Mouse (Mus musculus) thymus, adult 2 months (tissue): ENCODE measurements around the gene Rnf41. TPM values are rescaled to one million over a fixed set of nuclear protein-coding genes. Genes with fewer than 3 reads are reported as not detected.

Experiments used
- DNase-seq: peaks from one replicate; pipeline ENCODE4 v3.0.0; 2021
- H3K27ac ChIP-seq: fragments of 200-500 bp; 2 replicates; pipeline ENCODE4 v1.5.1; 2012; ENCODE audit warnings: low read length, control low read depth; ENCODE audit not compliant: control insufficient read depth, insufficient read depth
- H3K27me3 ChIP-seq: fragments of 200-500 bp; 2 replicates; pipeline ENCODE4 v1.6.1; 2012; ENCODE audit warnings: mild to moderate bottlenecking, low read length, moderate library complexity, mixed read lengths; ENCODE audit not compliant: control insufficient read depth, insufficient read depth
- H3K36me3 ChIP-seq: fragments of 200-500 bp; 2 replicates; pipeline ENCODE4 v1.6.1; 2012; ENCODE audit warnings: mild to moderate bottlenecking, low read length, moderate library complexity; ENCODE audit not compliant: control insufficient read depth, insufficient read depth
- H3K4me1 ChIP-seq: fragments of 200-500 bp; replicated peaks from 2 replicates; pipeline ENCODE4 v1.6.1; 2012; ENCODE audit warnings: low read length; ENCODE audit not compliant: control insufficient read depth, insufficient read depth
- H3K4me3 ChIP-seq: fragments of 200-500 bp; 2 replicates; pipeline ENCODE4 v1.5.1; 2012; ENCODE audit warnings: mild to moderate bottlenecking, low read length, control low read depth, moderate library complexity; ENCODE audit not compliant: control insufficient read depth, insufficient read depth
- CTCF ChIP-seq: fragments of 200-500 bp; IDR thresholded peaks from 2 replicates; pipeline ENCODE4 v1.5.1; 2012; ENCODE audit warnings: mild to moderate bottlenecking, control low read depth, low read length, moderate library complexity, borderline replicate concordance; ENCODE audit not compliant: control insufficient read depth, poor library complexity, insufficient read depth; ENCODE audit errors: extremely low read depth
- POLR2A ChIP-seq: fragments of 200-500 bp; IDR thresholded peaks from 2 replicates; pipeline ENCODE4 v1.6.1; 2012; ENCODE audit warnings: mild to moderate bottlenecking, low read length, control low read depth, moderate library complexity; ENCODE audit not compliant: control insufficient read depth, poor library complexity, insufficient read depth; ENCODE audit errors: extremely low read depth
- WGBS: fragments of 180-500 bp; shearing (Covaris S2); methylation state at CpG from one replicate; pipeline ENCODE4 v1.1.7; 2018; 5-methylcytosine and 5-hydroxymethylcytosine counted together
- polyA plus RNA-seq: library from polyadenylated mRNA; depleted of rRNA; stranded (reverse); fragments of >200 nt; gene quantifications from 2 replicates; pipeline ENCODE4 v1.2.3, GENCODE M21; 2012; rRNA removed

Gene Rnf41
- polyA plus RNA-seq, 1 experiment, result 37.8 TPM

GRCm38 (mm10) chr10:128490912-128491311 lies 79.5 kb downstream of the Rnf41 start:
- Histone ChIP-seq H3K4me1 (peaks cover 29% of the 10 kb centered on the region), H3K4me3 (no peak overlapping the region), H3K36me3 (peaks cover 51% of the 10 kb centered on the region), H3K27me3 (no peaks in the 10 kb centered on the region), H3K27ac (no peak overlapping the region)
- TF ChIP-seq POLR2A (no peak), CTCF (no peak)
- DNase-seq, result no peak
- 88% methylated on average over 5 of the region's 5 CpGs for WGBS

Other genes with a start within 250 kb of the Rnf41 start
- gene Rbms2, start 231.4 kb upstream of the Rnf41 start, polyA plus RNA-seq, result 65.3 and 76.2 TPM in 2 replicates
- 1.2 and 6.6 TPM in 2 replicates for gene Gls2, start 217.2 kb upstream of the Rnf41 start, polyA plus RNA-seq
- 9.8 and 10.9 TPM in 2 replicates for gene Spryd4, start 199.8 kb upstream of the Rnf41 start, polyA plus RNA-seq
- 0.19 and 0.24 TPM in 2 replicates for gene Mip, start 185.8 kb upstream of the Rnf41 start, polyA plus RNA-seq
- gene Timeless, start 179.6 kb upstream of the Rnf41 start, polyA plus RNA-seq, result 21.3 and 29.3 TPM in 2 replicates
- gene Apon, start 157.6 kb upstream of the Rnf41 start, polyA plus RNA-seq, result 0.39 and 0.96 TPM in 2 replicates
- gene Apof, start 143.0 kb upstream of the Rnf41 start, polyA plus RNA-seq, result 0.38 and 4.1 TPM in 2 replicates
- gene Stat2, start 141.1 kb upstream of the Rnf41 start, polyA plus RNA-seq, result 54.9 and 62.0 TPM in 2 replicates
- gene Il23a, start 112.9 kb upstream of the Rnf41 start, polyA plus RNA-seq, result 2.0 and 2.5 TPM in 2 replicates
- 67.5 and 68.4 TPM in 2 replicates for gene Pan2, start 108.3 kb upstream of the Rnf41 start, polyA plus RNA-seq
- 34.3 and 41.7 TPM in 2 replicates for gene Cnpy2, start 89.2 kb upstream of the Rnf41 start, polyA plus RNA-seq
- gene Cs, start 73.9 kb upstream of the Rnf41 start, polyA plus RNA-seq, result 215 and 225 TPM in 2 replicates
- gene Coq10a, start 42.7 kb upstream of the Rnf41 start, polyA plus RNA-seq, result 62.9 and 71.7 TPM in 2 replicates
- 71.0 and 87.0 TPM in 2 replicates for gene Ankrd52, start 34.5 kb upstream of the Rnf41 start, polyA plus RNA-seq
- gene Slc39a5, start 10.4 kb upstream of the Rnf41 start, polyA plus RNA-seq, result 0.53 and 0.65 TPM in 2 replicates
- 18.0 and 20.8 TPM in 2 replicates for gene Nabp2, start 165 bp upstream of the Rnf41 start, polyA plus RNA-seq
- gene Smarcc2, start 47.6 kb downstream of the Rnf41 start, polyA plus RNA-seq, result 176 and 211 TPM in 2 replicates
- 445 and 566 TPM in 2 replicates for gene Myl6, start 82.5 kb downstream of the Rnf41 start, polyA plus RNA-seq
- 2.7 and 3.9 TPM in 2 replicates for gene Myl6b, start 87.0 kb downstream of the Rnf41 start, polyA plus RNA-seq
- gene Esyt1, start 114.2 kb downstream of the Rnf41 start, polyA plus RNA-seq, result 146 and 155 TPM in 2 replicates
- 25.6 and 27.1 TPM in 2 replicates for gene Zc3h10, start 136.1 kb downstream of the Rnf41 start, polyA plus RNA-seq
- gene Rpl41, start 137.6 kb downstream of the Rnf41 start, polyA plus RNA-seq, result 1,821 and 2,108 TPM in 2 replicates
- 46.8 and 52.9 TPM in 2 replicates for gene Pa2g4, start 154.3 kb downstream of the Rnf41 start, polyA plus RNA-seq
- gene Erbb3, start 178.0 kb downstream of the Rnf41 start, polyA plus RNA-seq, result 2.8 and 3.3 TPM in 2 replicates
- gene Rps26, start 215.1 kb downstream of the Rnf41 start, polyA plus RNA-seq, result 988 and 1,135 TPM in 2 replicates
- gene Ikzf4, start 234.3 kb downstream of the Rnf41 start, polyA plus RNA-seq, result 6.7 and 8.6 TPM in 2 replicates